Mouse (Mus musculus) neutrophil, adult 59 days (primary cell): ENCODE results near the gene Aldh2. TPM values are rescaled to one million over a fixed set of nuclear protein-coding genes. Genes with fewer than 3 reads are reported as not detected.

Experiments
- total RNA-seq, 2 experiments: library from RNA; stranded (reverse); gene quantifications; 1 replicate in 1 of 2; 2 replicates in 1 of 2; pipeline ENCODE4 v1.2.4; 2023

Gene Aldh2
- total RNA-seq = 100 to 1,000 TPM; 857 to 999 TPM

DNA sequence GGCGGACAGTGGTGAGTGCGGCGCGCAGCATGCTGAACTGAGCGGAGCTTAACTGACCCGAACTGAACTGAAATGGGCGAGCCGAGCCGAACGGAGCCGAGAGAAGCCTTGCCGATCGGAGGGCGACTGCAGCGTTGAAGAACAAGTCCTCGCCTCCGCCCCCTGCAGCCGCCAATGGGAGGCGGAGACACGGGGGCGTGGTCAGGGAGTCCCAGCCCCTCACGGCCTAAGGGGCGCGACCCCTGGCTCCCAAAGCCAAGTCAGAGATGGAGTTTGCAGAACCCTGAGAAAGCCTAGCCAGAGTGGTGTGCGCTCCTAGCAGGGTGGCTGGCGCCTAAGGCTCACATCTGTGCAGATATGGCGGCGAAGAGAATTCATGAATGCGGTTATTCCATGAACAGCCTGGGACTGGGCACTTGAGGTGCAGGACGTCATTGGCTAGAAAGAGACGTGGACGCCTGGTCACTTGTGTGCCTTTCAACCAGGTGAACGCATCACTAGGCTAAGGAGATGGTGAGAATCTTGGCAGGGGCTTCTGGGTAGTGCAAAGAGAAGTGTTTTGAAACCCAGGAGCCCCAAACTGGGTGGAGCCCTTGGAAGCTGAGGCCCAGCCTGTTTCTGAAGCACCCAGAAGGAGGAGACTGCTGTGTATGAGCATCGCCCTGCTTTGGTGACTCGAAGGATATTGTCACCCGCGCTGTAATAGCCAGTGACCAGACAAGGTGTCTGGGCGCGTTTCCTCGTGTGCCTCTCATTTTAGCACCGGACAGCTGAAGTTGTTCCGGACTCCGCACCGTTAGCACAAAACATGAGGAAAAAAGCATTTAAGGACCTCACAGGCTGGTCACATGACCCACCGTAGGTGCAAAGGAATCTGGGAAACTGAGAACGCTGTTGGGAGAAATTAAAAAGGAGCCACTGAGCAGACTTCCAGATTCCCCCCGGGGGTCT is at the start of gene Aldh2:
Gene Aldh2 (minus strand): TSS at position 374 of the 951 bp plus-strand sequence.

GRCm38 (mm10) chr5:121618592-121619513 is 25.2 kb upstream of the Aldh2 start, which contains the start of gene Acad12:
Gene Acad12 (minus strand): TSS chr5:121618938.

DNA sequence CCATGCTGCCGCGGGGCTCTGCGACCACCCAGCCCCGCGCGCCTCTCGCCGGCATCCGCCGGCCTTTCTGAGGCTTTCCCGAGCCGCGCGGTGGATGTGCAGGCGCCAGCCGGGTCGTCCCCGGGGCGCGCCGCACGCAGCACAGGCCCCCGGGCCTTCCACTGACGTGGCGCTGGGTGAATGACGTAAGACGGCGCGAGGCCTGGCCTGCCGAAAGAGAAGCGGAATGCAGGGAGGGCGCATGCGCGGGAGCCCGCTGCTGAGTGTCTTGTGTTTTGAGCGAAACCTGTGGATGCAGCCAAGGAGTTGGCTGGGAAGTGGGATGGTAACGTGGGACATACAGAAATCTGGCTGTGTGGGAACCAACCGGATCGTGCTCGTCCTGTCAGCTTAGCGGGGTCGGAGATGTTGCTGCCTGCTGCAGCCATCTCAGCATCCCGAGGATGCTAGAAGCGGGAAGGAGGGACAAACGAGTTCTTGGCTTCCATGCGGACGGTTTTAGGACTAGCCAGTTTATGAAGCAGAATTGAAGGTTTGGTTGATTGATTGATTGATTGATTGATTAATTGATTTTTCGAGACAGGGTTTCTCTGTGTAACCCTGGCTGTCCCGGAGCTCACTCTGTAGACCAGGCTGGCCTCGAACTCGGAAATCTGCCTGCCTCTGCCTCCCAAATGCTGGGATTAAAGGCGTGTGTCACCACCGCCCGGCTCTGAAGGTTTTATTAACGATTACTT is 47.7 kb downstream of the Aldh2 start, which contains the start of gene Mapkapk5:
Gene Mapkapk5 (minus strand): TSS at position 113 of the 737 bp plus-strand sequence.

GRCm38 (mm10) chr5:121544910-121545792 is 48.5 kb downstream of the Aldh2 start, which contains the start of the genes Adam1a and Gm42878:
Gene Adam1a (minus strand): TSS chr5:121545482.
Gene Gm42878 (minus strand): TSS chr5:121545482.

Other genes starting within 250 kb of the Aldh2 start
- gene Trafd1, start 208.2 kb downstream of the Aldh2 start, total RNA-seq = 100 to 1,000 TPM; 120 to 127 TPM
- 10 to 100 TPM; 11.1 to 12.8 TPM for gene Naa25, start 195.9 kb downstream of the Aldh2 start, total RNA-seq
- gene Tmem116, start 141.9 kb downstream of the Aldh2 start, total RNA-seq = 1 to 10 TPM in 1 of 2 experiments, not detected in 1; 1.0 TPM
- 100 to 1,000 TPM; 140 to 185 TPM for gene Erp29, start 141.3 kb downstream of the Aldh2 start, total RNA-seq
- not detected for gene Adam1b, start 90.4 kb downstream of the Aldh2 start, total RNA-seq
- gene Adam1a, start 48.3 kb downstream of the Aldh2 start, total RNA-seq = 1 to 10 TPM; 2.6 to 2.7 TPM
- gene Gm42878, start 48.3 kb downstream of the Aldh2 start, total RNA-seq = not detected
- 10 to 100 TPM; 64.2 to 77.4 TPM for gene Mapkapk5, start 47.9 kb downstream of the Aldh2 start, total RNA-seq
- 1 to 10 TPM; 4.3 to 4.9 TPM for gene Acad12, start 25.1 kb upstream of the Aldh2 start, total RNA-seq
- 1 to 10 TPM; 2.9 to 4.7 TPM for gene Acad10, start 66.7 kb upstream of the Aldh2 start, total RNA-seq
- 10 to 100 TPM; 64.0 to 74.1 TPM for gene Brap, start 66.7 kb upstream of the Aldh2 start, total RNA-seq
- 10 to 100 TPM; 52.6 to 63.8 TPM for gene Atxn2, start 117.5 kb upstream of the Aldh2 start, total RNA-seq
- 10 to 100 TPM; 70.9 to 83.1 TPM for gene Sh2b3, start 243.8 kb upstream of the Aldh2 start, total RNA-seq